Comparison of ENCODE assay signal across 12 mouse cellular contexts in genomic region chr14:33650721-33651120, GRCm38 (mm10).
DNase-seq lines count a peak whose midpoint lies in the region; ATAC-seq lines count a peak whose summit lies in the region.
"Had no signal": no experiment of that assay in that cellular context is flagged by ENCODE, and none has a peak within 500 bp of the region (broad histone marks: within the 10 kb centered on the region; RNA-seq: fewer than 3 reads in every experiment).

No protein-coding gene starts in this region.

- no peak overlapping the region for H3K4me2 ChIP-seq in heart, embryonic 12.5 days
- H3K4me2 ChIP-seq: heart, embryonic 13.5 days; limb, embryonic 13.5 days had no signal

- no peak for ATAC-seq in heart, embryonic 12.5 days (ENCODE audit: insufficient number of reproducible peaks, low FRiP score)

- H3K27ac ChIP-seq in heart, embryonic 12.5 days (ENCODE audit: poor library complexity, severe bottlenecking) = no peak overlapping the region
- H3K27ac ChIP-seq: heart, embryonic 13.5 days; limb, embryonic 13.5 days; macrophage had no signal

- intact Hi-C loops in heart, postnatal 14 days (cut with DNase I) = no loop called here

- H3K4me3 ChIP-seq in heart, embryonic 12.5 days = no peak overlapping the region
- H3K4me3 ChIP-seq: heart, embryonic 13.5 days; limb, embryonic 13.5 days had no signal

- H3K9me3 ChIP-seq in heart, embryonic 12.5 days (replicated peaks) = peaks cover 5% of the 10 kb centered on the region
- H3K9me3 ChIP-seq: limb, embryonic 13.5 days had no signal

- 92% methylated on average over 9 of the region's 9 CpGs for WGBS in heart, embryonic 12.5 days

- no peaks in the 10 kb centered on the region for H3K36me3 ChIP-seq in heart, embryonic 12.5 days
- H3K36me3 ChIP-seq: G1E; heart, embryonic 13.5 days; limb, embryonic 13.5 days had no signal

- DNase-seq in heart, postnatal 14 days = peak; percentile 24 to 29
- peak; percentile 48 to 63 for DNase-seq in right cerebral cortex, postnatal 10 days (ENCODE audit: low spot score in 2 of 2)
- no peak for DNase-seq in right cerebral cortex, adult 18-20 months
- peak; percentile 15 to 31 for DNase-seq in frontal cortex, postnatal 25 days (ENCODE audit: low spot score in 2 of 2)
- peak; percentile 55 for DNase-seq in right cerebral cortex, postnatal 4 days
- no peak for DNase-seq in spleen, postnatal 4 days (ENCODE audit: low spot score in 2 of 2)
- DNase-seq in spleen, adult 12 weeks (ENCODE audit: low spot score) = no peak

- no peaks in the 10 kb centered on the region for H3K4me1 ChIP-seq in heart, embryonic 12.5 days (replicated peaks)
- H3K4me1 ChIP-seq: heart, embryonic 13.5 days; limb, embryonic 13.5 days had no signal

- H3K27me3 ChIP-seq in heart, embryonic 12.5 days (replicated peaks) = no peaks in the 10 kb centered on the region
- H3K27me3 ChIP-seq: heart, embryonic 13.5 days had no signal

- no peak overlapping the region for H3K9ac ChIP-seq in heart, embryonic 12.5 days
- H3K9ac ChIP-seq: heart, embryonic 13.5 days; limb, embryonic 13.5 days had no signal

Comparison
In these comparisons a context has a peak if more than half of its experiments do, and no peak if none do; other contexts are left out.
1. DNase-seq: peak in heart, postnatal 14 days (2 of 2), right cerebral cortex, postnatal 10 days (2 of 2), frontal cortex, postnatal 25 days (2 of 2) and right cerebral cortex, postnatal 4 days (single experiment); none in right cerebral cortex, adult 18-20 months (single experiment), spleen, postnatal 4 days (0 of 2) and spleen, adult 12 weeks (single experiment).